25 mouse cellular contexts compared by ENCODE assay signal in genomic region chr8:85591532-85591931, GRCm38 (mm10). TPM values are rescaled to one million over a fixed set of nuclear protein-coding genes. Genes with fewer than 3 reads are reported as not detected.
DNase-seq lines count a peak whose midpoint lies in the region; ATAC-seq and TF ChIP-seq lines count a peak whose summit lies in the region.
"Had no signal": no experiment of that assay in that cellular context is flagged by ENCODE, and none has a peak within 500 bp of the region (broad histone marks: within the 10 kb centered on the region; RNA-seq: fewer than 3 reads in every experiment).

No protein-coding gene starts in this region.

- H3K36me3 ChIP-seq in kidney, embryonic 14.5 days (ENCODE audit: control insufficient read depth, insufficient read depth, low read length), result no peaks in the 10 kb centered on the region
- H3K36me3 ChIP-seq: embryonic facial prominence, embryonic 13.5 days; G1E; heart, embryonic 15.5 days; hindbrain, embryonic 12.5 days had no signal

- intact Hi-C loops in gastrocnemius, adult 2 months (cut with DNase I), result no loop called here
- intact Hi-C loops in gastrocnemius, postnatal 36 days (cut with DNase I), result no loop called here

- no peak for DNase-seq in gastrocnemius, adult 2 months
- no peak for DNase-seq in gastrocnemius, postnatal 36 days
- peak; percentile 9 for DNase-seq in kidney, adult 11 months
- DNase-seq in kidney, postnatal 25 days, result no peak
- peak; percentile 7 for DNase-seq in kidney, postnatal 14 days
- peak; percentile 90 for DNase-seq in Muller cell, postnatal 12 days (ENCODE audit: inconsistent ontology term)
- no peak for DNase-seq in left cerebral cortex, adult 18-20 months (ENCODE audit: low spot score in 2 of 2)
- DNase-seq: adrenal gland, postnatal 14 days; B cell, adult 2 months; cerebellum, adult 11-12 months; cerebellum, adult 9-10 months; cerebellum, postnatal 25 days; gastrocnemius, postnatal 14 days; heart, postnatal 36 days had no signal

- H3K9me3 ChIP-seq in kidney, embryonic 14.5 days (ENCODE audit: control insufficient read depth, low read length), result no peaks in the 10 kb centered on the region
- H3K9me3 ChIP-seq: embryonic facial prominence, embryonic 13.5 days; G1E; heart, embryonic 15.5 days; hindbrain, embryonic 12.5 days had no signal

- TF ChIP-seq CTCF in gastrocnemius, adult 2 months (IDR thresholded peaks at IDR 0.05), result no peak

- no peaks in the 10 kb centered on the region for H3K4me1 ChIP-seq in kidney, embryonic 14.5 days (ENCODE audit: control insufficient read depth, insufficient read depth, low read length)
- H3K4me1 ChIP-seq: hindbrain, embryonic 12.5 days had no signal

- no peaks in the 10 kb centered on the region for H3K27me3 ChIP-seq in kidney, embryonic 14.5 days (ENCODE audit: control insufficient read depth, insufficient read depth, low read length)
- H3K27me3 ChIP-seq: embryonic facial prominence, embryonic 13.5 days; heart, embryonic 15.5 days; hindbrain, embryonic 12.5 days had no signal

- H3K4me3 ChIP-seq in gastrocnemius, adult 2 months, result no peak overlapping the region
- H3K4me3 ChIP-seq in kidney, embryonic 14.5 days (ENCODE audit: low read length), result no peak overlapping the region
- H3K4me3 ChIP-seq: embryonic facial prominence, embryonic 13.5 days; heart, embryonic 15.5 days; hindbrain, embryonic 12.5 days had no signal

- no peak for ATAC-seq in kidney, embryonic 14.5 days (ENCODE audit: low FRiP score, low TSS enrichment)
- ATAC-seq: activated CD4-positive, CD25-positive, alpha-beta regulatory T cell, adult 4 months; CD4-positive, CD25-positive, alpha-beta regulatory T cell, adult 4 months; forebrain, embryonic 14.5 days; hindbrain, embryonic 16.5 days; inflammation-experienced regulatory T-cells, adult 6 months; intestine, postnatal 0 days had no signal

- no peak overlapping the region for H3K4me2 ChIP-seq in kidney, embryonic 14.5 days (replicated peaks; ENCODE audit: low read depth, low read length)
- H3K4me2 ChIP-seq: embryonic facial prominence, embryonic 13.5 days; heart, embryonic 15.5 days; hindbrain, embryonic 12.5 days had no signal

- whole genome bisulfite sequencing in kidney, embryonic 14.5 days, result 76% methylated on average over 1 of the region's 1 CpGs

- peak overlapping the region; percentile 58; the same call in 1 of the 2 replicates for H3K27ac ChIP-seq in gastrocnemius, adult 2 months
- no peak overlapping the region for H3K27ac ChIP-seq in kidney, embryonic 14.5 days (ENCODE audit: low read depth, low read length)
- H3K27ac ChIP-seq: embryonic facial prominence, embryonic 13.5 days; heart, embryonic 15.5 days; hindbrain, embryonic 12.5 days had no signal

- H3K9ac ChIP-seq in kidney, embryonic 14.5 days (ENCODE audit: low read depth, low read length), result no peak overlapping the region
- H3K9ac ChIP-seq: embryonic facial prominence, embryonic 13.5 days; heart, embryonic 15.5 days; hindbrain, embryonic 12.5 days had no signal

RNA-seq across cellular contexts. Expression of gene Dnaja2, which starts 36.4 kb away (rescaled TPM):
- 100 to 1,000 TPM; 204 to 232 TPM for total RNA-seq in gastrocnemius, adult 2 months (2021)
- 100 to 1,000 TPM; 190 to 194 TPM for total RNA-seq in gastrocnemius, postnatal 36 days (2021)
- polyA plus RNA-seq in kidney, embryonic 14.5 days (2014; fragmentation: Nextera tagmentation; extraction: Ambion mirVana), result 139 and 173 TPM in 2 replicates
- 100 to 1,000 TPM; 208 to 220 TPM for total RNA-seq in left cerebral cortex, adult 18-20 months (2021)

Comparison
In these comparisons a context has a peak if more than half of its experiments do, and no peak if none do; other contexts are left out.
1. DNase-seq: peak in kidney, adult 11 months (single experiment), kidney, postnatal 14 days (single experiment) and Muller cell, postnatal 12 days (single experiment); none in gastrocnemius, adult 2 months (single experiment), gastrocnemius, postnatal 36 days (0 of 2), kidney, postnatal 25 days (0 of 2) and left cerebral cortex, adult 18-20 months (0 of 2).